Mouse (Mus musculus) intestine, postnatal 0 days (tissue): ENCODE measurements around the gene St3gal3. TPM values are rescaled to one million over a fixed set of nuclear protein-coding genes. Genes with fewer than 3 reads are reported as not detected.

ENCODE experiments used
- ATAC-seq: fragments of 200-750 bp; cut with Nextera tagmentation; 2 replicates; pipeline ENCODE4 v1.8.0; 2017; ENCODE audit warnings: mild to moderate bottlenecking, moderate TSS enrichment, moderate library complexity
- H3K27ac ChIP-seq: fragments of 300-500 bp; sonication (generic); 2 replicates; pipeline ENCODE4 v1.5.1; 2014; ENCODE audit warnings: mild to moderate bottlenecking, low read depth, low read length, moderate library complexity
- H3K27me3 ChIP-seq: fragments of 300-500 bp; sonication (generic); replicated peaks from 2 replicates; pipeline ENCODE4 v1.6.1; 2014; ENCODE audit warnings: low read length, mixed read lengths; ENCODE audit not compliant: control insufficient read depth, insufficient read depth
- H3K36me3 ChIP-seq: fragments of 300-500 bp; sonication (generic); 2 replicates; pipeline ENCODE4 v1.6.1; 2014; ENCODE audit warnings: mild to moderate bottlenecking, moderate library complexity; ENCODE audit not compliant: control insufficient read depth, insufficient read depth
- H3K4me1 ChIP-seq: fragments of 300-500 bp; sonication (generic); replicated peaks from 2 replicates; pipeline ENCODE4 v1.6.1; 2014; ENCODE audit warnings: antibody characterized with exemption, low read length, mixed read lengths; ENCODE audit not compliant: control insufficient read depth, insufficient read depth
- H3K4me2 ChIP-seq: fragments of 300-500 bp; sonication (generic); replicated peaks from 2 replicates; pipeline ENCODE4 v1.6.1; 2014; ENCODE audit warnings: low read depth, mild to moderate bottlenecking, moderate library complexity
- H3K4me3 ChIP-seq: fragments of 300-500 bp; sonication (generic); 2 replicates; pipeline ENCODE4 v1.5.1; 2014; ENCODE audit warnings: low read depth, low read length
- H3K9ac ChIP-seq: fragments of 300-500 bp; sonication (generic); 2 replicates; pipeline ENCODE4 v1.6.1; 2014; ENCODE audit warnings: mild to moderate bottlenecking, low read depth, low read length
- H3K9me3 ChIP-seq: fragments of 300-500 bp; sonication (generic); 2 replicates; pipeline ENCODE4 v1.6.1; 2016; ENCODE audit warnings: mixed run types; ENCODE audit not compliant: control insufficient read depth
- CTCF ChIP-seq: sonication (generic); IDR thresholded peaks from 2 replicates; pipeline ENCODE4 v1.5.1; 2016; ENCODE audit warnings: low read depth, mild to moderate bottlenecking, control low read depth, antibody characterized with exemption, moderate library complexity
- WGBS: fragments of 180-500 bp; shearing (Covaris S2); extraction: QIAGEN DNeasy Blood & Tissue Kit; methylation state at CpG from one replicate; pipeline ENCODE4 v1.1.7; 2014; 5-methylcytosine and 5-hydroxymethylcytosine counted together
- polyA plus RNA-seq: library from polyadenylated mRNA; unstranded; fragments of >200 nt; fragmentation: Nextera tagmentation; extraction: Ambion mirVana; gene quantifications from 2 replicates; pipeline ENCODE4 v1.2.1, GENCODE M21; 2015

Gene St3gal3
- polyA plus RNA-seq, 1 experiment from 2014 or later: 15.6 TPM

DNA sequence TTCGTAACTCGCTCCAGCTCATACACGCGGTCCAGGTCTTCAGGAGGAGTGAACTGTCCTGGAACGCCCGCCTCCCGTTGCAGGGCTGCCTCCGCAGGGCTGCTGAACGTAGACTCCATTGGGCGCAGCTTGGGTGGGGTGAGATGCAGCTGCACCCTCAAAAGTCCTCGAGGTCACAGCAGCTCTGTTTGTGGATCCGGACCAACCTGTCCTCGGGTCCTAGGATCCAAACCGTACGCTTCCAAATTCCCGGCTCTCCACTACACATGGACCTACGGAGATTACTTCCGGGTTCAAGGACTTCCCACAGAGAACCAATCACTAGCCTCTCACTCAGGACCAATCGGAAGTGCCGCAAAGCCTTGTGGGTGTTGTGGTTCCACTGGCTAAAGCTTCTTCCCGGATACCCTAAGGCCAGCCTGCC is 243.0 kb downstream of the St3gal3 start, which contains the start of gene Dph2:
TSS of gene Dph2 (minus strand) at position 295 of the 424 bp plus-strand sequence.
- TF ChIP-seq CTCF: no peak
- H3K27ac ChIP-seq: no peak within 1 kb of the TSS
- H3K9ac ChIP-seq: peak within 1 kb of the TSS; percentile 26; the same call in 1 of the 2 replicates
- H3K4me2 ChIP-seq: peak within 1 kb of the TSS; percentile 95
- peaks cover 8% of the 10 kb centered on the region; the same call in 1 of the 2 replicates for H3K36me3 ChIP-seq
- H3K27me3 ChIP-seq: no peaks in the 10 kb centered on the region
- ATAC-seq: peak; percentile 83
- H3K9me3 ChIP-seq: no peaks in the 10 kb centered on the region
- WGBS: under 1% methylated on average over 21 of the region's 21 CpGs
- peak within 1 kb of the TSS; percentile 79 for H3K4me3 ChIP-seq
- 0 out of 2 replicates have a peak, but pooled peaks cover 2% of the 10 kb centered on the region for H3K4me1 ChIP-seq

GRCm38 (mm10) chr4:117890750-117891149 is 244.0 kb downstream of the St3gal3 start:
- Histone ChIP-seq H3K9me3 (no peaks in the 10 kb centered on the region), H3K4me3 (no peak overlapping the region), H3K9ac (no peak overlapping the region), H3K36me3 (peaks cover 8% of the 10 kb centered on the region; the same call in 1 of the 2 replicates), H3K4me2 (no peak overlapping the region; the same call in 1 of the 2 replicates), H3K4me1 (0 out of 2 replicates have a peak, but pooled peaks cover 6% of the 10 kb centered on the region), H3K27me3 (no peaks in the 10 kb centered on the region), H3K27ac (no peak overlapping the region)
- WGBS: 91% methylated on average over 8 of the region's 8 CpGs
- no peak for TF ChIP-seq CTCF
- ATAC-seq: no peak

DNA sequence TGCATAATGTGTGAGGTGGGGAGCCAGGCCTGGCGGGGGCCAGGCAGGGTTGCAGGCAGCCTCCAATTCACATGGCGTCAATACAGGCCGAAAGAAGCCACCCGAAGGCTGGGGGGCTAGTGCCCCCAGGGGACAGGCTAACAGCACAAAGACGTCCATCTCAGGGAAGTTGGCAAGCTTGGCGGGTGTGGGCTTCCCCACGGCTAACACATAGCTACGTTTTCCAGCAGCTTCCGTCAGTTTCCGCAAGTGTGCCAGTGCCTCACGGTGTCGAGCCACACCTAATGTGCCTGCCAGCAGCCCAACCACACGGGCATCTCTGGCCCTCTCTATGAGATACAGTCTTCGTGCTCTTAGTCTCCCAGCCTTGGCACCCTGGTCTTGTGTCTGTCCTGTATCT is 244.7 kb downstream of the St3gal3 start:
- no peak overlapping the region for H3K27ac ChIP-seq
- 0 out of 2 replicates have a peak, but pooled peaks cover 6% of the 10 kb centered on the region for H3K4me1 ChIP-seq
- no peaks in the 10 kb centered on the region for H3K9me3 ChIP-seq
- peaks cover 15% of the 10 kb centered on the region; the same call in 1 of the 2 replicates for H3K36me3 ChIP-seq
- TF ChIP-seq CTCF: no peak
- no peak overlapping the region for H3K4me2 ChIP-seq
- H3K27me3 ChIP-seq: no peaks in the 10 kb centered on the region
- whole genome bisulfite sequencing: 92% methylated on average over 14 of the region's 14 CpGs
- H3K4me3 ChIP-seq: no peak overlapping the region
- no peak for ATAC-seq
- no peak overlapping the region for H3K9ac ChIP-seq

DNA sequence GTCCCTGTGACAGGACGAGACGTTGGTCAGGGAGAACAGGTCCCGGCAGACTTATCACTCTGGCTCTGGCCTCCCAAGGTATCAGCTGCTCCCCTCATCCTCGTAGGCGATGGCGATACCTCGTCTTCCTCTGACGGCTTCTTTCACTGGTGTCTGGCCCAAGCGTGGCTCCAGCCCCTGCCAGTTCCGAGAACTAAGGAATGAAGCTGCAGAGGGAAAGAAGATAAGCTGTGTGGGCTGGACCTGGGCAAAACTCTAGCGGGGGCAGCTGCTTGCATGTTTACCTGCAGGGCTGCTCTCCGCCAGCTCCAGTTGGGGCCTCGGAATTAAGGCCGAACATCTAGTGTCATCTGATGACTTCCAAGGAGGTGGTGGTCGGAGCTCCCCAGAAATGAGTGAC is 245.2 kb downstream of the St3gal3 start:
- 0 out of 2 replicates have a peak, but pooled peaks cover 6% of the 10 kb centered on the region for H3K4me1 ChIP-seq
- no peaks in the 10 kb centered on the region for H3K9me3 ChIP-seq
- peaks cover 21% of the 10 kb centered on the region for H3K36me3 ChIP-seq
- no peak for TF ChIP-seq CTCF
- no peak overlapping the region for H3K4me3 ChIP-seq
- no peak overlapping the region for H3K9ac ChIP-seq
- no peak overlapping the region for H3K4me2 ChIP-seq
- WGBS: 90% methylated on average over 15 of the region's 15 CpGs
- no peaks in the 10 kb centered on the region for H3K27me3 ChIP-seq
- H3K27ac ChIP-seq: no peak overlapping the region
- ATAC-seq: no peak

- no peak for TF ChIP-seq CTCF
- Histone ChIP-seq H3K9ac (no peak overlapping the region), H3K9me3 (no peaks in the 10 kb centered on the region), H3K36me3 (peaks cover 26% of the 10 kb centered on the region), H3K27me3 (no peaks in the 10 kb centered on the region), H3K27ac (no peak overlapping the region), H3K4me3 (no peak overlapping the region), H3K4me2 (no peak overlapping the region), H3K4me1 (0 out of 2 replicates have a peak, but pooled peaks cover 6% of the 10 kb centered on the region)
- 67% methylated on average over 2 of the region's 2 CpGs for WGBS
- ATAC-seq: no peak
These were observed 246.8 kb downstream of the St3gal3 start for GRCm38 (mm10) chr4:117887920-117888319.

DNA sequence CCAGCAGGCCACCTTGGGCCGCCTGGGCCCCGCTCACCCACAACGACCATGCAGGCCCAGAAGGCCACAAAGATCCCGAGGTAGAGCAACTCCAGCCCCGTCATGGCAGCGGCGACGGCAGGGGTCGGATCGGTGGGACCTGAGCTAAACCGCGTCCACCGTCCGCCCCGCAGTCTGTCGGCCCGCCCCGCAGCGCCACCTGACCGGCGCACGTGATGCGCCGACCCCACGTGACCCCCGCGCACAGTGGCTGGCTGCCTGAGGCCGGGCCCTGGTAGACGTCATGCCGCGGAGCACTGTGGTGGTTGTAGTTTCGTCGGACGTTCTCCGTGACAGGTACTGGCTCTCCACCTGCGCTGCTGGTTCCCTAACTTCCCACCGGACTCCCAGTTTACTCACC is 247.6 kb downstream of the St3gal3 start, which contains the start of gene Atp6v0b:
TSS of gene Atp6v0b (minus strand) at position 201 of the 400 bp plus-strand sequence.
- TF ChIP-seq CTCF: no peak
- under 1% methylated on average over 37 of the region's 37 CpGs for WGBS
- Histone ChIP-seq H3K4me2 (peak within 1 kb of the TSS; percentile 98), H3K27me3 (no peaks in the 10 kb centered on the region), H3K4me1 (0 out of 2 replicates have a peak, but pooled peaks cover 6% of the 10 kb centered on the region), H3K9me3 (no peaks in the 10 kb centered on the region), H3K9ac (peak within 1 kb of the TSS; percentile 89), H3K4me3 (peak within 1 kb of the TSS; percentile 98), H3K27ac (peak within 1 kb of the TSS; percentile 68), H3K36me3 (peaks cover 26% of the 10 kb centered on the region)
- ATAC-seq: peak; percentile 86
